Mouse (Mus musculus) T-helper 1 cell (primary cell): ENCODE data around the gene Cd274.

Source experiments
- in situ Hi-C: fragments of 300-600 bp; cut with MboI, MseI; formaldehyde crosslinking; loops from one replicate; pipeline ENCODE4 v1.15.1; 2025; ENCODE audit warnings: high pct_unique_total_duplicates

Cd274 gene

DNA sequence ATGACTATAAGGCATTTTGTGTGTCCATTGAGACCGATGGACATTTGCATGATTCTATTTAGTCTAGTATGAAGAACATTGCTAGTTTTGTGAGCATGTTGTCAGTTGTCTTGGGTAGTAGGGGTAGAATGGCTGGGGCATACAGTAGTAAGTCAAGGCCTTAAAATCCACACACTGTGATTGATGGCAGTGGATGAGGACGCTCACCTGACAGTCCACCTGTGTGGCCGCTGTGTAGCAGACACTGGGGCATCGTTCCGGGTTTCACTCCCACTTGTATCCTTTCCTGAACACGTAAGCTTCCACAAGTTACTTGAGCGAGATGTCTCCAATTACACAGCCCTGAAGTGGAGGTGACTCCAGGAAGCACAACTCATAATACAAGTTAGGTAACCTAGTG lies 3.7 kb upstream of the Cd274 start:
- in situ Hi-C loops = loop anchor here (10.0 kb wide), 1 partner anchor 91 kb away; no protein-coding TSS in a partner anchor

DNA sequence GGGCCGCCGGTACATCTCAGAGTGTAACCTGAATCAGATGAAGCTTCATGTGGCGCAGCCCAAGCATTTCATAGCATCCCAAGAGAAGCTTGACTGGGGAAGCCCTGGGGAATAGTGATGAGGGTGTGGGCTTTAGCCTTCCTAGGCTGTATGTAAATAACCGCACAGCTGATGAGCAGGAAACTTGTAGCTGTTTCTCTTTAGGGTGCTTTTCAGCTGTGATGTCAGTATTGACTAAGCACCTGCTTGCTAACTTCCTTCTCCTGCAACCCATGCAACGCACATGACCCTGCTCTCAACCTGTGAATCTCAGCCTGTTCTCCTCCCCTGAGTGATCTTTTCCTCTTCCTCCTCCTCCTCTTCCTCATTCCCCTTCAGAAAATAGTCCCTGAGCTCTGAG lies 3.2 kb upstream of the Cd274 start:
- in situ Hi-C loops = loop anchor here (10.0 kb wide), 1 partner anchor 91 kb away; no protein-coding TSS in a partner anchor

- in situ Hi-C loops = loop anchor here (10.0 kb wide), 1 partner anchor 90 kb away; no protein-coding TSS in a partner anchor
Measured at GRCm38 (mm10) chr19:29365105-29365504, 2.1 kb upstream of the Cd274 start.

DNA sequence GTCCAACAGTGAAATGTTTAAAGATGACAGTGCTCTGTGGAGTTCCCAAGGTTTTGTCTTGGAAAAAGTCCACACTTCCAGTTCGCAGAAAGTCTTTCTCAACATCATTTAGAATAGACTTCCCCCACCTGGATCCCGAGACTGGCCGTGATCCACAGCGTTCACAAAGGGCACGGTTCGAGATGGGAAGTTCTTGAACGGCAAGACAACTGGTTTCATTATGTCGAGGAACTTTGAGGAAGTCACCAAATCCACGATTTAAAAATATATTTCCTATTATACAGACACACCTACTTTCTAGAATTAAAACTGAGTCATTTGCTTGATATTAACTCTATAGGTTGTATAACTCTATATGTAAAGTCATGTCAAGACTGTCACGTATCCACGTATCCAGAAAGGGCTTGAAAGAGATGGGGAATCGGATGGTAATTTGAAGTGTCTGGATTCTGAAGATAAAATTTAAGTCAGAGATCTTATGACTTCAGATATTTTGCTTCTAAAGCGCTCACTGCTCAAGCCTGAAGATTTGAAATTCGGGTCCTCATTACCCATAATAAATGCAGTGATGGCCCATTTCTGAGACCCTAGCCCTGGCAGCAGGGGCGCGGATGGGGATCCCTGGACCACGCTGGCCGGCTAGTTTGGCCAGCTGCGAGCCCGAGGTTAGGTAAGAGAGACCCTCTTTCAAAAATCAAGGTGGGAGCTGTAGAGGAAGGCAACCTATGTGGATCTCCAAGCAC lies 858 bp upstream of the Cd274 start:
- in situ Hi-C loops = loop anchor here (10.0 kb wide), 1 partner anchor 88 kb away; no protein-coding TSS in a partner anchor

GRCm38 (mm10) chr19:29368041-29368440 lies 786 bp downstream of the Cd274 start:
- in situ Hi-C loops = loop anchor here (10.0 kb wide), 1 partner anchor 87 kb away; no protein-coding TSS in a partner anchor

DNA sequence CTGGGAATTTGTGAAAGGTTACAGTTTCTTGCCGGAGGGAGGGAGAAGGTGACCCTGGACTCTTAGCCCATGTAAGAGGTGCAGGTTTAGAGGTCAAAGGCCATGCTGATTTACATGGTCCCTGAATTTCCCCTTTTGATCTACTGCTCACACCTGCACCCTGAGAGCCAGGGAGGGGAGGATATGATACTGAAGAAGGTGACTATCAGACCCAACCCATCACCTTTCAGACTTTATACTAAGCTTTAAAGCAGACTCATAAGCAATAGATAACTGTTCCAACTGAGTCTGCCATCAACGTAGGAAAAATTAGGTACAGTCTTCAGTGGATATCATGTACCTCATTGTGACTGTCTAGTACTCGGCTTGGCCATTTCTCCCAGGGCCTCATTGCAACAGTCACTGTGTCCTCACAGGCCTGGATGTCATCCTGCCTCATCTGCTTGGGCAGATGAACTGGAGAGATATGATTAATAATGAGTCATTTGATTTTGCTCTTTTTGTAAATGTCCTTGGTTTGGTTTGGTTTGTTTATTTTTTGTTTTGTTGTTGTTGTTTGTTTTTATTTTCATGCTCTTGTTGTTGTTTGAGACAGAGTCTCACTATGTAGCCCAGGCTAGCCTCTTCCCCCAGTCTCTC lies 1.5 kb downstream of the Cd274 start:
- in situ Hi-C loops = loop anchor here (10.0 kb wide), 1 partner anchor 86 kb away; no protein-coding TSS in a partner anchor

- in situ Hi-C loops = no loop called here
Measured at GRCm38 (mm10) chr19:29370112-29370511, 2.9 kb downstream of the Cd274 start.

DNA sequence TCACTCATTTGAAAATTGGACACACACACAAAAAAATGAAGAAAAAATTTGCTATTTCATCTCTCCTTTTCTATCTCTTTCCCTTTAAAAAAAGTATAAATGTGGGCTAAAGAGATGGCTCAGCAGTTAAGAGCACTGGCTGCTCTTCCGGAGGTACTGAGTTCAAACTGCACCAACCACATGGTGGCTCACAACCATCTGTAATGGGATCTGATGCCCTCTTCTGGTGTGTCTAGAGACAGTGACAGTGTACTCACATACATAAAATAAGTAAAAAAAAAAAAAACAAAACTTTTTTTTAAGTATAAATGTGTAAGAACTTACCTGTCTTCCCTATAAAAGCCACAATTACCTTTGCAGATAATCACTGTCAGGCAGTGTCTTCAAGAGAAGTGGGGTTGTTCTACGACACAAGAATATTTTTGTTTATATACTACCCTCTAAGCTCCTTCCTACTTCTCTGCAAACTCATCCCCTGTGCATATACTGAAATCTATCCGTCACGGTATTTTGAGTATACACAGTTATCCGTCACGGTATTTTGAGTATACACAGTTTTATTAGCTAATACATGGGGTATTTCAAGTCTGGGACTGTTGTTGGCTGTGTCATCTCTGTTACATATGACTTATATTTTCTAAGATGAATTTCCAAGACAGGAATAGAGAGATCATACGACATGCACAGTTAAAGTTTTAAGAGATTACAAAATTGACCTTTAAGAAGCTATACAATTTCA lies 3.5 kb downstream of the Cd274 start:
- in situ Hi-C loops = no loop called here

DNA sequence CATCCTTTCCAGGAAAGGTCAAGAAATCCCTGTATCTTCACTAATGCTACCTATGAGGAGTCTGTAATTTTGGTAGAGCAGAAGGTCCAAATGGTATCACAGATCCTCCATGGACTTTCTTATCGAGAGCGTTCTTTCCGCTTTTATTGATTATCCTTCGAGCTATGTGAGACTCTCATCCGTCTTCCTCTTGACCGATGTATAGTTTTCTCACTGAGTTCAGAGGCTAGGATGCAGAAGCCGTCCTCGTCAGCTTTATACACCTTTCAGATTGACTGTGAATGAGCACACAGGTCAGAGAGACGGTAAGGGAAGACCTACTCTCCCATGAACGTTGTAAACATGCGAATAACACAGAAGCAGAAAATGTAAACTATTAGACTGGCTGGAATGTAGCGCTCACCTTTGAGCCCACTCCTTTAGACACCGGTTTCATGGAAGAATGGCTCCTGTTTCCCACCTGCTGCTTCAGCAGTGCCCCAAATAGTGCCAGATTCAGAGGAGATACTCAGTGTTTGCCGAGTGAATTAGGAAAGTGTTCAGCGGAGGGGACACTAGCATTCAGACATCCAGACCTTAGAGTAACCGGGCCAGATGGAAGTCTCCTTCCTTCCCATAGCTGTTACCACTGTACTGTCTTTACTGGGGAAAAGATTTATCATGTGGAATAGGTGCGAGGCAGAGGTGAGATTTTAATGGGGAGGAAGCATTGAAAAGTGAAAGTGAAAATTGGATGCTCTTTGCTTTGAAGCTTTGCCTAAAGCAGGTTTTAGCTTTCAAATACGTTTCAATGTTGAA lies 4.2 kb downstream of the Cd274 start:
- in situ Hi-C loops = no loop called here

DNA sequence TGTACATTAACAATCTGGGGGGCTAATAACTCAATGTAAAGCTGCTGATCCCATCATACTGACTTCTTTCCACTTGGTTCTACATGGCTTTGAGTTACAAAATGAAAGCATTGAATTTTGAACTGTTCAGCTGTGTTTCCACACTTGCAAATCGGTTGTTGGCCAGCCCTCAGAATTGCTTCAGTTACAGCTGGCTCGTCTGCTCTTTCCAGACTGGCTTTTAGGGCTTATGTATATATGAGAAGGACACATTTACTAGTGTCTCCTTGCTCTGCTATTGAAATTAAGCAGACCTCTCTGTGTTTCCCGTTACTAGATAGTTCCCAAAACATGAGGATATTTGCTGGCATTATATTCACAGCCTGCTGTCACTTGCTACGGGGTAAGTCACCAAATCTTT lies 4.9 kb downstream of the Cd274 start:
- in situ Hi-C loops = no loop called here

GRCm38 (mm10) chr19:29372621-29373020 lies 5.4 kb downstream of the Cd274 start:
- in situ Hi-C loops = no loop called here

DNA sequence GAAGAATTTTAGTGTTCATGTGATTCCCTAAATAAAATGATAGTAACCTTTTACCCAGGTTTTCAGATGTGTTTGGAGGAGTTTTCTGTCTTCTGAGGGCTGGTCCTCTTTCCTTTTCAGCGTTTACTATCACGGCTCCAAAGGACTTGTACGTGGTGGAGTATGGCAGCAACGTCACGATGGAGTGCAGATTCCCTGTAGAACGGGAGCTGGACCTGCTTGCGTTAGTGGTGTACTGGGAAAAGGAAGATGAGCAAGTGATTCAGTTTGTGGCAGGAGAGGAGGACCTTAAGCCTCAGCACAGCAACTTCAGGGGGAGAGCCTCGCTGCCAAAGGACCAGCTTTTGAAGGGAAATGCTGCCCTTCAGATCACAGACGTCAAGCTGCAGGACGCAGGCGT lies 6.2 kb downstream of the Cd274 start:
- in situ Hi-C loops = no loop called here

DNA sequence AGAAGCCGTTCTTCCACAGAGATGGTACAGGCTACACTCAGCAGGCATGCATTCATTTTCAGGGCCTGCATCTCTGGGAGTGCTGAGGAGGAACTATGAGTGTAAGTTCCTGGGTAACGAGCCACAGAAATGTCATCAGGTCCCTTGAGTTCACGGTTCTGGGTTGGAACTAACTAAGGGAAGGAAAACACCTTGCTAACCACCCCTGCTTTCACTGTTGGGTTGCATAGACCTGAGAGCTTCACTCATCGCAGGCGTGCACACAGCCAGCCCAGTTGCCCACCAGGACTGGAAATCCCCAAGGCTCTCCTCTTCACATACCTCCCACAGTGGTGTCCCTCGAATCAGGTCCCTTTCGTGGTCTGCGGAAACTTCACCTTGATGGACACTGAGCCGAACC lies 7.7 kb downstream of the Cd274 start:
- in situ Hi-C loops = no loop called here

- in situ Hi-C loops = no loop called here
Measured at GRCm38 (mm10) chr19:29376382-29376781, 9.1 kb downstream of the Cd274 start.

- in situ Hi-C loops = loop anchor here (10.0 kb wide), 1 partner anchor 115 kb away; no protein-coding TSS in a partner anchor
Measured at GRCm38 (mm10) chr19:29379839-29380603, 12.8 kb downstream of the Cd274 start.

DNA sequence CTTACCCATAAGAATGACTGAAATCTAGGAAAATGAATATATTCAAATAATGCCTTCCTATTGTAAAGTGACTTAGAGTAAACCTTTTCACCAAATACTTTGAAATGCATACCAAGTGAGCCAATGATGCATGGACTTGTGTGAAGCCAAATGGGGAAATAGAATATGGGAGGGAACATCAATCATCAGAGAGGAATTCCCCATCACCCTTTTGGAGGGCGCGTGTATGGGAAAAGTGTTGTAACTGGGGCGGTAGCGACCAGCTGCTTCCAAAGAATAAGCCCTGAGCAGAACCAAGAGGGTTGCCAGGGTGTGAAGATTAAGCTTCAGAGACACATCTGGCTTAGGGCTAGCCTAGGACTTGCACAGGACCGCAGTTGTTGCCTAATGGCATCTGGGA lies 16.1 kb downstream of the Cd274 start:
- in situ Hi-C loops = loop anchor here (10.0 kb wide), 1 partner anchor 111 kb away; no protein-coding TSS in a partner anchor

GRCm38 (mm10) chr19:29384412-29384811 lies 17.2 kb downstream of the Cd274 start:
- in situ Hi-C loops = loop anchor here (10.0 kb wide), 1 partner anchor 110 kb away; no protein-coding TSS in a partner anchor

DNA sequence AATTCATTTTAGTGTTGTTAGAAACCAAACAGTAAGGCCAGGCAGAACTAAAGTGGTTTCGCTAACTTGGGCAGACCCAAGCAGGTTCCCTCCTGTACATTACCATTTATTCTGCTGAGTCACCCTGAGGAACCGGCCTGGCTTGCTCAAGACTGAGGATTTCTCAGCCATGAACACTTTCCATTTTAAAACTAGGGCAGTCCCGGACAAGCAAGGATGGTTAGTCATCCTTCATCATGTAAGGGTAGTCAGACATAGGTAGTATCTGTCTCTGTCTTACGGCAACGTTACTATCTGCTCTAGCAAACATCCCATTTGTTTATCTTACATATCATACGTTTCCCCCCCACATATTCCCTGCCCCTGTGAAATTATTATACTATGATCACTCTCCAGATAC lies 17.7 kb downstream of the Cd274 start:
- in situ Hi-C loops = loop anchor here (10.0 kb wide), 1 partner anchor 110 kb away; no protein-coding TSS in a partner anchor

GRCm38 (mm10) chr19:29385822-29386221 lies 18.6 kb downstream of the Cd274 start:
- in situ Hi-C loops = loop anchor here (10.0 kb wide), 1 partner anchor 109 kb away; no protein-coding TSS in a partner anchor

GRCm38 (mm10) chr19:29388818-29389217 lies 21.6 kb downstream of the Cd274 start:
- in situ Hi-C loops = loop anchor here (10.0 kb wide), 1 partner anchor 106 kb away; no protein-coding TSS in a partner anchor
